Mouse (Mus musculus) liver, embryonic 11.5 days (tissue): ENCODE measurements around the gene Zfp839. TPM values are rescaled to one million over a fixed set of nuclear protein-coding genes. Genes with fewer than 3 reads are reported as not detected.

Experiments used
- ATAC-seq: fragments of 200-750 bp; cut with Nextera tagmentation; replicated peaks from 2 replicates; pipeline ENCODE4 v1.8.0; 2017; ENCODE audit warnings: moderate number of reproducible peaks, mild to moderate bottlenecking, moderate TSS enrichment, moderate library complexity; ENCODE audit not compliant: low FRiP score
- DNase-seq: peaks from one replicate; pipeline ENCODE4 v3.0.0-alpha.2; 2017; ENCODE audit warnings: low spot score
- H3K27ac ChIP-seq: fragments of 300-500 bp; sonication (generic); 2 replicates; pipeline ENCODE4 v1.5.1; 2014; ENCODE audit warnings: mild to moderate bottlenecking, low read depth, low read length, control low read depth
- H3K27me3 ChIP-seq: fragments of 300-500 bp; sonication (generic); replicated peaks from 2 replicates; pipeline ENCODE4 v1.6.1; 2014; ENCODE audit warnings: low read length, mixed read lengths; ENCODE audit not compliant: control insufficient read depth, insufficient read depth
- H3K36me3 ChIP-seq: fragments of 300-500 bp; sonication (generic); 2 replicates; pipeline ENCODE4 v1.6.1; 2014; ENCODE audit warnings: mild to moderate bottlenecking, low read length, moderate library complexity, mixed read lengths; ENCODE audit not compliant: control insufficient read depth, insufficient read depth
- H3K4me1 ChIP-seq: fragments of 300-500 bp; sonication (generic); replicated peaks from 2 replicates; pipeline ENCODE4 v1.6.1; 2014; ENCODE audit warnings: low read length, mixed read lengths; ENCODE audit not compliant: control insufficient read depth, insufficient read depth
- H3K4me2 ChIP-seq: fragments of 300-500 bp; sonication (generic); 2 replicates; pipeline ENCODE4 v1.6.1; 2014; ENCODE audit warnings: mild to moderate bottlenecking, control low read depth, moderate library complexity
- H3K4me3 ChIP-seq: fragments of 300-500 bp; sonication (generic); 2 replicates; pipeline ENCODE4 v1.5.1; 2014; ENCODE audit warnings: low read depth, low read length, control low read depth
- H3K9ac ChIP-seq: fragments of 300-500 bp; sonication (generic); 2 replicates; pipeline ENCODE4 v1.6.1; 2014; ENCODE audit warnings: low read depth, low read length, control low read depth
- H3K9me3 ChIP-seq: fragments of 300-500 bp; sonication (generic); 2 replicates; pipeline ENCODE4 v1.6.1; 2016; ENCODE audit warnings: low read length, inconsistent platforms, mixed read lengths; ENCODE audit not compliant: control insufficient read depth
- WGBS: fragments of 180-500 bp; shearing (Covaris S2); extraction: QIAGEN DNeasy Blood & Tissue Kit; methylation state at CpG from one replicate; pipeline ENCODE4 v1.1.7; 2014; 5-methylcytosine and 5-hydroxymethylcytosine counted together
- polyA plus RNA-seq: library from polyadenylated mRNA; unstranded; fragments of >200 nt; fragmentation: Nextera tagmentation; extraction: Ambion mirVana; gene quantifications from 2 replicates; pipeline ENCODE4 v1.2.1, GENCODE M21; 2014

The Zfp839 gene
- polyA plus RNA-seq, 1 experiment from 2014 or later: 3.8 TPM

GRCm38 (mm10) chr12:110909962-110910361 lies 59.9 kb downstream of the Zfp839 start:
- Histone ChIP-seq H3K4me3 (no peak overlapping the region), H3K9ac (no peak overlapping the region), H3K4me2 (no peak overlapping the region), H3K36me3 (no peaks in the 10 kb centered on the region; the same call in none of the 2 replicates), H3K4me1 (no peaks in the 10 kb centered on the region), H3K27ac (no peak overlapping the region), H3K9me3 (no peaks in the 10 kb centered on the region), H3K27me3 (no peaks in the 10 kb centered on the region)
- DNase-seq (no peak), ATAC-seq (no peak)
- WGBS: 90% methylated on average over 2 of the region's 2 CpGs

- WGBS: 78% methylated on average over 9 of the region's 9 CpGs
- DNase-seq: no peak
- no peak for ATAC-seq
- H3K9ac ChIP-seq: no peak overlapping the region
- H3K4me1 ChIP-seq: no peaks in the 10 kb centered on the region
- H3K4me3 ChIP-seq: no peak overlapping the region
- no peak overlapping the region for H3K27ac ChIP-seq
- H3K9me3 ChIP-seq: no peaks in the 10 kb centered on the region
- H3K27me3 ChIP-seq: no peaks in the 10 kb centered on the region
- no peak overlapping the region for H3K4me2 ChIP-seq
- H3K36me3 ChIP-seq: peaks cover 7% of the 10 kb centered on the region
Observed at GRCm38 (mm10) chr12:110915761-110916160, 65.7 kb downstream of the Zfp839 start.

Other genes with a start within 250 kb of the Zfp839 start
- 36.0 and 38.9 TPM in 2 replicates for gene Dync1h1, start 248.8 kb upstream of the Zfp839 start, polyA plus RNA-seq
- not detected in 2 replicates for gene 1700001K19Rik, start 167.6 kb upstream of the Zfp839 start, polyA plus RNA-seq
- gene Hsp90aa1, start 147.5 kb upstream of the Zfp839 start, polyA plus RNA-seq: 1,759 and 1,828 TPM in 2 replicates
- 17.7 and 18.2 TPM in 2 replicates for gene Wdr20, start 112.3 kb upstream of the Zfp839 start, polyA plus RNA-seq
- 1.3 and 2.1 TPM in 2 replicates for gene Mok, start 9.3 kb upstream of the Zfp839 start, polyA plus RNA-seq
- gene Cinp, start 38.9 kb downstream of the Zfp839 start, polyA plus RNA-seq: 144 and 155 TPM in 2 replicates
- gene Tecpr2, start 39.0 kb downstream of the Zfp839 start, polyA plus RNA-seq: 4.4 and 4.7 TPM in 2 replicates
- gene Ankrd9, start 128.8 kb downstream of the Zfp839 start, polyA plus RNA-seq: 32.9 and 33.3 TPM in 2 replicates
- gene Rcor1, start 189.1 kb downstream of the Zfp839 start, polyA plus RNA-seq: 17.4 and 18.2 TPM in 2 replicates